Mouse (Mus musculus): ENCODE measurements around the gene Ssh2.

DNA sequence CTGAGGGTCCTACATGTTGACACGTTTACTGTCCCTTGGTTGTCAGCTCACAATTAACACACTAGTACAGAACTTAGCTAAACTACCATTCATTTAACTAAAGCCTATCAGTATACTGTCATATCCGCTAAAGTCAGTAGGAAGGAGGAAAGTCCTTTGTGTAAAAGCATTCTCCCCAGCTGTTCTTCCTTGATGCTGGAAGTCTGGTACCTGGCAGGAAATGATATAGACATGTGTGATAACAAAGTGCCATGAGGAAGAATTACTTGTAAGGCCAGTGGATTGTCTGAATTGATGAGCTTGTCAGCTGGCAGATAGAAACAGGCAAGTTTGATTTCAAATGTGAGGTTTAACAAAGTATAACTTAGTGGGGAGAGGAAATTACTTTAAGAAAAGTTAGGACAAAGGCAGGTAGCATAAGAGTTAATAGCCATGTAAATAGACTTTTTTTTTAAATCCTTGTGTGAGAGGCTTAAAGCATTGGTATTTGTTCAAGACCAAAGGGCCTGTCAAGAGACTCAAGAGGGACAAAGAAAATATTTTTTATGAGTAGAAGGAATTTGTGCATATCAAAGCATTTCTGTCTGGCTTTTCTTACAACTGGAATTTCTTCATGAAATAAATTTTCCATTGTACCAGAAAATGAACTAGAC lies 153.2 kb downstream of the Ssh2 start:
- TF ChIP-seq CTCF (IDR thresholded peaks at IDR 0.05; ENCODE audit: insufficient read depth, low read depth, low read length) = no peak
- TF ChIP-seq POLR2A (IDR thresholded peaks at IDR 0.05; ENCODE audit: insufficient read depth, low read depth, low read length) = no peak
